Mouse (Mus musculus) ES-Bruce4 (cell line): ENCODE measurements around the gene Dnttip1. TPM values are rescaled to one million over a fixed set of nuclear protein-coding genes. Genes with fewer than 3 reads are reported as not detected.

Experiments used
- H3K27ac ChIP-seq: 2 replicates; pipeline ENCODE4 v1.5.1; 2012; ENCODE audit warnings: low read length, inconsistent platforms; ENCODE audit not compliant: insufficient read depth
- H3K27me3 ChIP-seq: 2 replicates; pipeline ENCODE4 v1.6.1; 2012; ENCODE audit warnings: mild to moderate bottlenecking, low read length, inconsistent platforms; ENCODE audit not compliant: control insufficient read depth, poor library complexity, insufficient read depth, severe bottlenecking
- H3K36me3 ChIP-seq: 2 replicates; pipeline ENCODE4 v1.6.1; 2012; ENCODE audit warnings: inconsistent platforms, mild to moderate bottlenecking, low read length, moderate library complexity; ENCODE audit not compliant: control insufficient read depth, poor library complexity, insufficient read depth, severe bottlenecking
- H3K4me1 ChIP-seq: one replicate; pipeline ENCODE4 v1.8.1; 2011; ENCODE audit warnings: low read length; ENCODE audit not compliant: control insufficient read depth, insufficient read depth
- H3K4me3 ChIP-seq: 2 replicates; pipeline ENCODE4 v1.5.1; 2011; ENCODE audit warnings: low read depth, mild to moderate bottlenecking, low read length
- H3K9ac ChIP-seq: 2 replicates; pipeline ENCODE4 v1.6.1; 2012; ENCODE audit warnings: low read depth, mild to moderate bottlenecking, inconsistent platforms; ENCODE audit not compliant: poor library complexity, severe bottlenecking
- H3K9me3 ChIP-seq: replicated peaks from 2 replicates; pipeline ENCODE4 v1.6.1; 2012; ENCODE audit warnings: mild to moderate bottlenecking, low read length, inconsistent platforms; ENCODE audit not compliant: control insufficient read depth, poor library complexity, insufficient read depth, severe bottlenecking
- CTCF ChIP-seq: IDR thresholded peaks from one replicate; pipeline ENCODE4 v1.8.1; 2011; ENCODE audit warnings: low read depth, low read length
- EP300 ChIP-seq: IDR thresholded peaks from 2 replicates; pipeline ENCODE4 v1.6.1; 2011; ENCODE audit warnings: low read depth, low read length; ENCODE audit not compliant: insufficient read depth
- POLR2A ChIP-seq: IDR thresholded peaks from one replicate; pipeline ENCODE4 v1.8.1; 2011; ENCODE audit warnings: low read length; ENCODE audit not compliant: insufficient read depth
- polyA plus RNA-seq: library from polyadenylated mRNA; stranded (reverse); fragments of >200 nt; gene quantifications from 2 replicates; pipeline ENCODE4 v1.2.4, GENCODE M21; 2011; ENCODE audit warnings: low read depth; ENCODE audit not compliant: missing spikeins, insufficient read depth, insufficient read length

The Dnttip1 gene
- polyA plus RNA-seq, 1 experiment = 30.4 TPM

DNA sequence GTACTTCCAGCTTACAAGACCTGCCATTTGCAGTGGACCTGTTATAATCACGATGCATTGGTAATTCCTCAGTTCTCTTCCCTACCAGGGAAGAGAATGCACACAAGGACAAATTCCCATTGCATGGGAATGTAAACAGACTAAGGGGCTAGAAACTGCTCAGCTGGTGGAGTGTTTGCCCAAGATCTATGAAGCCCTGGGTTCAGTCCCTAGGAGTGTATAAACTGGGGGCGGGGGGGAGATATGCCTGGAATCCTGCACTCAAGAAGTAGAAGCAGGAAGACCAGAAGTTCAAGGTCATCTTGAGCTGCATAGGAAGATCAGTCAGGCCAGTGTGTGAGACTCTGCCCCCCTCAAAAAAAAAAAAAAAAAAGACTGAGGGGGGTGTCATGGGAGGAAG is 12.5 kb upstream of the Dnttip1 start:
- no peaks in the 10 kb centered on the region for H3K9me3 ChIP-seq
- H3K27me3 ChIP-seq = no peaks in the 10 kb centered on the region
- no peak overlapping the region for H3K4me3 ChIP-seq
- H3K27ac ChIP-seq = no peak overlapping the region
- H3K4me1 ChIP-seq = no peaks in the 10 kb centered on the region
- no peak overlapping the region for H3K9ac ChIP-seq
- TF ChIP-seq EP300 (no peak), POLR2A (no peak), CTCF (no peak)
- H3K36me3 ChIP-seq = no peaks in the 10 kb centered on the region

DNA sequence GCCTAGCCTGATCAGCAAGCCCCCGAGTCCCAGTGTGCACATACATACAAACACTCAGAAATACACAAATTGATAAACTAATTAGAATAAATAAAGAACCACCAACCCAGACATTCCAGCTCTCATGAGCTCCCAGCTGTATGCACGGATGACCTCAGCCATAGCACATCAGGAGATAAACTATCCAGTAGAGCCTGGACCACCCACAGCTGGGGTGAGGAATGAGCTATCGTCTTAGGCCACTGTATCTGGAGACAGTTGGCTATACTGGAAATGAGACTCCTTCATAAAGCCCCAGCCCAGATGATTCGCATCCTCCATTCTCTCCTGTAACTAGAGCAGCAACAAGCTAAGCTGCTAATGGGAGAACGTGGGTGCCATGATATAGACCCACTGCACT is 10.9 kb upstream of the Dnttip1 start:
- Histone ChIP-seq H3K27ac (no peak overlapping the region), H3K9ac (no peak overlapping the region), H3K36me3 (no peaks in the 10 kb centered on the region), H3K27me3 (no peaks in the 10 kb centered on the region), H3K4me3 (no peak overlapping the region), H3K4me1 (no peaks in the 10 kb centered on the region), H3K9me3 (no peaks in the 10 kb centered on the region)
- TF ChIP-seq POLR2A = no peak

- H3K9ac ChIP-seq = no peak overlapping the region
- no peaks in the 10 kb centered on the region for H3K4me1 ChIP-seq
- H3K4me3 ChIP-seq = no peak overlapping the region
- no peak for TF ChIP-seq CTCF
- no peak for TF ChIP-seq POLR2A
- no peak for TF ChIP-seq EP300
- no peaks in the 10 kb centered on the region for H3K36me3 ChIP-seq
- H3K9me3 ChIP-seq = no peaks in the 10 kb centered on the region
- H3K27ac ChIP-seq = no peak overlapping the region
- no peaks in the 10 kb centered on the region for H3K27me3 ChIP-seq
These were observed 10.3 kb upstream of the Dnttip1 start for GRCm38 (mm10) chr2:164735446-164735845.

DNA sequence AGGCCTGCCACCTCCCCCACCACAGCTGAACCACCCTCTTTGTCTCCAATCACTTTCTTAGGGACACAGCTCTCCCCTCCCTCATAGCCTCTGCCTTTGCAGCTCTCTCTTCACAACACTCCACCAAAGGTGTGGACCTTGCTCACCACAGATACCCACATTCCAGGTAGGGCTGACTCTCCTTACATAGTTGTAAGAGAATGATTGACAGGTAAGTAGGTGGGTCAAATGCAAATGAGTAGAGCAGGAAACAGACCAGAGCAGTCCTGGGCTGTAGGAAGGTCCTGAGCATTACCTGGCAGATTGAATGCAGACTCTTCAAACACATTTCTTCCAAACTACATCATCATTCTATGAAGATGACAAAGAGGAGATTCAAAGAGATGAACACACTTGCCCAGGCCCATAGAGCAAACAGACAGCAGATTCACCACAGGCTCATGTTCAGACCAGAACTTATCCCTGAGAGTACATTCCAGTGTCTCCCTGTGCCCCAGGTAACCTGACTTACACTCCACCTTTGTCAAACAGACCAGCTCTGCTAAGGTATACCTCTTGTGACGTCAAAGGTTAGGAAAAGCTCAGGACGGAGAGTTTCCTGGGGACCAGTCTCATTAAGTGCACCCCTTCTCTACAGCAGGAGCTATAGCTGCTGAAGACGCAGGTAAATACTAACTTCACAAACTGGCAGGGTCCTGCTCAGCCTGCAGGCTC is 8.2 kb upstream of the Dnttip1 start:
- Histone ChIP-seq H3K9me3 (no peaks in the 10 kb centered on the region), H3K4me3 (no peak overlapping the region), H3K9ac (no peak overlapping the region), H3K27ac (no peak overlapping the region), H3K36me3 (no peaks in the 10 kb centered on the region), H3K27me3 (no peaks in the 10 kb centered on the region), H3K4me1 (no peaks in the 10 kb centered on the region)
- TF ChIP-seq POLR2A = no peak
- TF ChIP-seq EP300 = no peak
- TF ChIP-seq CTCF = no peak

DNA sequence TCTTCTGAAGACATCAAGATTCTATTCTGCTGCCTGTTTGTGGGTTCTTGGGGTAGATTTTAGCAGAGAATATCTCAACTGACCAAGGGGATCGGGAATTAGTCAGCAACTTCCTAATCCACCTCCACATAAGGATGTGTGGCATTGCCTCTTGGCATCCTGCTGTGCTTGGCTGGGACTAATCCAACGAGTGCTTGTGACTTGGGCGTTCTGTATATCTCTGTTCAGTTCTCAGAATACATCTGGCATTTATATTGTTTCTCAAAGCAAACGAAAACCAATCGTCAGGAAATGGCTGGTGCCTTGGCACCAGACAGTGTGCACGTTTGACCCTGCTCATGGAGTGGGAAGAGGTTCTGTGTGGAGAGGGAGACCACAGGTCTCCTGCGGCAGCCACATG is 5.9 kb upstream of the Dnttip1 start:
- no peaks in the 10 kb centered on the region for H3K36me3 ChIP-seq
- TF ChIP-seq EP300 = no peak
- no peak for TF ChIP-seq CTCF
- TF ChIP-seq POLR2A = no peak

DNA sequence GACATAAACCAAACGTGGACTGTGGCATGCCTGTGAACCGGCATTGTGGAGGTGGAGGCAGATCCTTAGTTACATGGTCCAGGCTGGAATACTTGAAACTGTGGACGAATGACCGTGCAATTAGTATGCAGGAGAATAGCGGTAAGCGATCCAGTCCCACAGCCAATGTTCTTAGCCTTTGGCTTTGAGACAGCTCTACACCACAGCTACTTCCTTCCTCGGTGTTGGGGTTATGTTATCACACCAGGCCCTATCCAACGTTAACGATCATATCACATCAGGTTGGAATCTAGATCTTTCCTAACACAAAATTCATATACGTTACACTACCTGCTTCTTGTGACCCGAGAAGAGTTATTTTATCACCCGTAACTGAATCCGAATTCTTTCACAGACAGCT is 796 bp upstream of the Dnttip1 start:
- no peaks in the 10 kb centered on the region for H3K4me1 ChIP-seq
- no peak for TF ChIP-seq EP300
- TF ChIP-seq POLR2A = no peak
- no peak for TF ChIP-seq CTCF
- H3K4me3 ChIP-seq = no peak overlapping the region
- H3K27me3 ChIP-seq = no peaks in the 10 kb centered on the region
- H3K27ac ChIP-seq = no peak overlapping the region
- peaks cover 6% of the 10 kb centered on the region for H3K36me3 ChIP-seq
- H3K9me3 ChIP-seq = no peaks in the 10 kb centered on the region
- H3K9ac ChIP-seq = peak overlapping the region; percentile 90

More for the DNA sequence above, 5.9 kb upstream of the Dnttip1 start:
- H3K4me1 ChIP-seq = no peaks in the 10 kb centered on the region
- H3K4me3 ChIP-seq = no peak overlapping the region
- no peak overlapping the region for H3K27ac ChIP-seq
- no peaks in the 10 kb centered on the region for H3K9me3 ChIP-seq
- no peaks in the 10 kb centered on the region for H3K27me3 ChIP-seq
- H3K9ac ChIP-seq = no peak overlapping the region
